Mouse (Mus musculus): ENCODE results near the gene Mbd3l1.

Gene Mbd3l1

GRCm38 (mm10) chr9:18478168-18478567 is at the start of gene Mbd3l1, which contains the start of gene Zfp558:
TSS of gene Mbd3l1 (plus strand) at chr9:18478359.
TSS of gene Zfp558 (minus strand) at chr9:18478268.
- in situ Hi-C loops (cut with MboI), result no loop called here

GRCm38 (mm10) chr9:18430354-18430753 is 47.8 kb upstream of the Mbd3l1 start, which contains the start of gene Mbd3l2:
TSS of gene Mbd3l2 (plus strand) at chr9:18430654.
- in situ Hi-C loops (cut with MboI), result no loop called here

GRCm38 (mm10) chr9:18431687-18432086 is 46.5 kb upstream of the Mbd3l1 start:
- in situ Hi-C loops (cut with MboI), result no loop called here

GRCm38 (mm10) chr9:18456520-18456919 is 21.6 kb upstream of the Mbd3l1 start:
- in situ Hi-C loops (cut with MboI), result no loop called here

- in situ Hi-C loops (cut with MboI), result no loop called here
These were observed 10.8 kb upstream of the Mbd3l1 start for GRCm38 (mm10) chr9:18467350-18467749.

GRCm38 (mm10) chr9:18468005-18468404 is 10.2 kb upstream of the Mbd3l1 start:
- in situ Hi-C loops (cut with MboI), result no loop called here

- in situ Hi-C loops (cut with MboI), result no loop called here
These were observed 4.6 kb upstream of the Mbd3l1 start for GRCm38 (mm10) chr9:18473324-18474128.

- in situ Hi-C loops (cut with MboI), result no loop called here
These were observed 29.9 kb downstream of the Mbd3l1 start for GRCm38 (mm10) chr9:18508098-18508497.
